Mouse (Mus musculus): ENCODE data around the gene Kif5a.
A peak's percentile ranks its signal among the peaks of the same experiment; 100 is the strongest.

Kif5a gene

DNA sequence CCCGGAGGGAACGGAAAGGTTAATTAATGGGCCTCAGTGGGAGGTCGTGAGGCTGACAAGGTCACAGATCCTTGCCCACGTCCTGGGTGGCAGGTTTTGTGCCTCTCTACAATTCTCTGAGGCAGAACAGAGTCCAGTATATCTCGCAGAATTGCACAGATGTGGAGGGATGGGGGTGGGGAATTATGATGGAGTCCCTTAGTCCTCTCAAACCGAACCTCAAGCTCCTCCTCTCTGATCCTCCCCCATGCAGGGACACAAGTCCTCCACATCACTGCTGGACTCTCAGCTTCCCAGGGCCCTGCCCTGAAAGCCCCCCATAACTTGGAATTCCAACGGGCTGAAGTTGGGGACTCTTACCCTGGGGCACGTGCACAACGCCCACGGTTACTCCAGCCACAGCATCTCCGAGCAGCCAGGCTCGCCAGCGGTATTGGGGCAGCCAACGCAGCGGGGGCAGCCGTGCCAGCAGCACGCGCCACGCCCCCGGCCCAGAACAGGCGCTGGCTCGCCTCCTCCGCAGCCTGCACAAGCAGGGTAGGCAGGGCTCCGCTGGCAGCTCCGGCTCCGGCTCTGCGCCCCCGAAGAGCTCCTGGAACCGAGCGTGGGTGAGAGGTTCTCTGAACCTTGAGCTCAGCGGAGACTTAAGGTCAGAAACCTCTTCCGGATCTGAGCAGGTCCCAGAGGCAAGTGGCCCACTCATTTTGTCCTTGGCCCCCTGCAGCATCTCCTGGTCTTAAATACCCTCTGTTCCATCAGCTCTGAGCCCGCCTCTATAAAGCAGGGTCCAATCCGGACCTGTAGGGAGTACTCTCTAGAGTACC, 83.1 kb downstream of the Kif5a start, which contains the start of gene Slc26a10:
TSS of gene Slc26a10 (minus strand) at position 775 of the 824 bp plus-strand sequence.
- no peak for ATAC-seq (ENCODE audit: insufficient number of reproducible peaks, low FRiP score, low TSS enrichment)

DNA sequence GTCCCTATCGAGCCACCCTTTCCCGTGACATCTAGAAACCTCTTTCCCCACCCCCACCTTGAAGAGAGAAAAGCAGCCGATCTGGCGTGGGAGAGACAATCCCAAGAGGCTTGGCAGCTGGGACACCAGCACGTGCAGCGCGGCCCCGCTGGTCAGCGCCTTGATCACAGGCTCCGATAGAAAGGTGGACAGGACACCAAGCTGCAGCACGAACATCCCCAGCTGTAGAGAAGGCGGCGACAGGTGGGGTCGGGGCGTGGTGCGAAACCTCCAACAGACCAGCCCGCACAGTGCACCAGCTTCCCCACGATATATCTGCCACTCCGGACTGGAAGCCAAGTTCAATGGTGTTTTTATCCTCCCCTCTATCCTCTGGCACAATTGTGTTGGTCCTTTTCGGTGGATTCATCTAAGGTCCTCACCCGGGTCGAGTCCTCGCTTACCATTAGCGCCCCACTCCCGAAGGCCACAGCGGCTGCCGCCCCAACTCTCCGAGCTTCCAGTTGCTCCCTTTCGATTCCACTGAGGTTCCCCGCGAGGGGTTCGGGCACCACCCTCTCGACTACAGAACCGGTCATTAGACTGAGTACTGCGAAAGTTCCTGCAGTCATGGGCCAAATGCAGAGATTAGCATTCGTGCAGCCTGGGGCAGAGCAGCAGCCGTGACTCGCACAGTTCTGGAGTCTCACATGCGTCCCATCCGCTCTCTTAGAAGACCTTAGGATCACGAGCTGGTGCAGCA, 84.7 kb downstream of the Kif5a start:
- ATAC-seq (ENCODE audit: insufficient number of reproducible peaks, low FRiP score, low TSS enrichment) = no peak

DNA sequence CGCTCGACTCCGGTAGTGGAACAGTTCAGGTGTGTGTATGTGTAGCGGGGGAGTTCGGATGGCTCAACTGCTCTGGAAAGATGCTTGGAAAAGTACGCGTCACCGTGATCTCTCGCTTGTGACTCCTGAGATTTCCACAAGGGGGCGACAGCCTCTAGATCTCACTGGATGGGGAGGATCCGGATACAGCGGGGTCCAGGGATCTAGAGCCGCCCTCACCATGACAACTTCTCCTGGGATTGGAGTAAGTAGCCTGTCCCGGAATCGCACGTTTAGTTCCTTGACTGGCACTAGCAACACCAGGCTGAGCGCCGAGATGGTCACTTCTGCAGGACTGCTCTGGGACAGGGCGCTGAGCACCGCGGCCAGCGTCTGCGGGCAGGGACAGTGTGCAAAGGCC, 85.4 kb downstream of the Kif5a start:
- ATAC-seq (ENCODE audit: insufficient number of reproducible peaks, low FRiP score, low TSS enrichment) = peak; percentile 52

DNA sequence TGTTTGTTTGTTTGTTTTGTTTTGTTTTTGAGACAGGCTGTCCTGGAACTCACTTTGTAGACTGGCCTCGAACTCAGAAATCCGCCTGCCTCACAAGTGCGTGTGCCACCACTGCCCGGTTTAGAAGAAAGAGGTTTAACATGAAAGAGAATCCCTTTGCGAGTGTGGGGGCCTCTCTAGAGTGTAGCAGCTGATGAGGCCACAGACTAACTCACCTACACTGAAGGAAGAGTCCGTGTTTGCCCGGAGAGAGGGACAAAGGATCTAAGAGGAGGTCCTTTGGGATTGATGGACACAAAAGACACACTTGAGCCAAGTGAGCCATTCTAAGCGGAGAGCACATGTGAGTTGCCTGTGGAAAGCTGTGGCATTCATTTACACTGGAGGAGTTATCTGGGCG, 85.9 kb downstream of the Kif5a start:
- 0 out of 2 replicates have a peak, but pooled peaks have one; percentile 10 for ATAC-seq (ENCODE audit: insufficient number of reproducible peaks, low FRiP score, low TSS enrichment)

DNA sequence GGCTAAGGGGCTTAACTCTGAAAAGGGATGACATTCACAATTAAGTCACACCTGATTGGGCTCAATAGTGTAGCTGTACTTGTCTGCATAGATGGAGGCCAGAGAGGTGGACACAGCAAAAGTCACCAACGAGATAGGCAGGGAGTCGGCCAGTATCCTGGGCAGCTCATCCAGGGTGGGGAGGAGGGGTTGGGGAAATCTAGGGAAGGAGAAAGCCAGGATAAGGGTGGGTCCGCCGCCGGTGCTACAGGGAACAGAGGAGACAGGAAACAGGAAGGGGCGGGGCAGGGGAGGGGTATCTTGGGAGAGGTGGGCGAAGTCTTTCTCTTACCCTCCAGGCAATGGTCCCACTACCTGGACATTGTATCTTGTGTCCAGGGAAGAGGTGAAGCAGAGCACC, 86.4 kb downstream of the Kif5a start:
- ATAC-seq (ENCODE audit: insufficient number of reproducible peaks, low FRiP score, low TSS enrichment) = no peak

DNA sequence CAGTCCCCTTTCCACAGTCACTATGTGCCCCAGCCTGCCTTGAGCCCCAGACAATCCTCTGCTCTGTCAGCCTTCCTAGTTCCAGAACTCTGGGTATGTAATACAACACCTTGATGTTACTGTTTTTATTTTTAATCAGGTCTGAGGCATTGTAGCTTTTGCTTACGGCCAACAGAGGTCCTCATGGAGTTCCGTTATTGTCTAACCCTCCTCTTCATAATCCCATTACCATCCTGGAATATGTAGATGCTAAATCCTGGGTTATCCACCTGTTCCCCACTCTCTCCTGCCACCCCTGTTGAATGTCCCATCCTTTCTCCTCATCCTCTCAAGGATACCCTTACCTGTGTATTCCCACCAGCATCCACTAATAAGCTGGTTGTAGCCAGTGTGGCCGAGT, 86.9 kb downstream of the Kif5a start:
- ATAC-seq (ENCODE audit: insufficient number of reproducible peaks, low FRiP score, low TSS enrichment) = no peak

Data from cerebellum, adult (tissue).